Mouse (Mus musculus) bone marrow, adult 2 months (tissue): ENCODE results near the gene Ghr.

Source experiments
- CTCF ChIP-seq: fragments of 200-500 bp; IDR thresholded peaks from 2 replicates; pipeline ENCODE4 v1.5.1; 2011; ENCODE audit warnings: low read length, control low read depth; ENCODE audit not compliant: control insufficient read depth, insufficient read depth
- POLR2A ChIP-seq: fragments of 200-500 bp; IDR thresholded peaks from 2 replicates; pipeline ENCODE4 v1.6.1; 2011; ENCODE audit warnings: low read depth, mild to moderate bottlenecking, control low read depth, low read length, borderline replicate concordance; ENCODE audit not compliant: control insufficient read depth

- TF ChIP-seq POLR2A (no peak), CTCF (no peak)
Measured at GRCm38 (mm10) chr15:3490868-3491267, 92.4 kb downstream of the Ghr start.
